ENCODE assay signal across 8 mouse cellular contexts in the genomic region with DNA sequence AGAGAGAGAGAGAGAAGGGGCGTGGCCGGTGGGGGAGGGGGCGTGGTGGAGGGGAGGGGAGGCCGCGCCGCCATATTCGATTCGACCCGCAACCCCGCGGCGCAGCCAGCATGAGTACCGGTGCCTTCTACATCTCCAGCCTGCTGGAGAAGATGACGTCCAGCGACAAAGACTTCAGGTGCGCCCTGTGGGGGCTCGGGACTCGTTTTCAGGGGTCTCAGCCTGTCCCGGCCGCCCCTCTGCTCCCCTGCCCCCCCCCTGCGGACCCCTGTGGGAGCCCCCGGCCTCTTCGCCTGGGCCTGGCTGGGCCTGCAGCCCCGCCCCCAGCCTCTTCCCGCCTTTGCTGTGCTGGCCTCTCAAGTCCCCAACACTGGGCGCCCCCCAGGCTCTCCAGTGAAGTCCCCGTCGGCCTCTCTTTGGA. TPM values are rescaled to one million over a fixed set of nuclear protein-coding genes. Genes with fewer than 3 reads are reported as not detected.
A peak's percentile ranks its signal among the peaks of the same experiment; 100 is the strongest.
DNase-seq lines count a peak whose midpoint lies in the region; ATAC-seq lines count a peak whose summit lies in the region.

Cand2 (plus strand) TSS at position 38 of the 421 bp plus-strand sequence.

- under 1% methylated on average over 24 of the region's 28 CpGs for WGBS in kidney, embryonic 16.5 days
- under 1% methylated on average over 22 of the region's 28 CpGs for WGBS in stomach, embryonic 16.5 days

- H3K9ac ChIP-seq in kidney, embryonic 16.5 days (replicated peaks; ENCODE audit: low read length): peak within 1 kb of the TSS; percentile 86
- H3K9ac ChIP-seq in stomach, embryonic 16.5 days (ENCODE audit: low read length): peak within 1 kb of the TSS; percentile 87

- H3K27ac ChIP-seq in kidney, embryonic 16.5 days (ENCODE audit: low read length): peak within 1 kb of the TSS; percentile 75
- peak within 1 kb of the TSS; percentile 59 for H3K27ac ChIP-seq in stomach, embryonic 16.5 days (ENCODE audit: low read length)

- DNase-seq in T-cell, adult 2 months (ENCODE audit: low spot score): peak; percentile 51
- DNase-seq in embryo, embryonic 10 days (ENCODE audit: low spot score): peak; percentile 82
- peak; percentile 28 to 69 for DNase-seq in heart, adult 18-20 months

- no peaks in the 10 kb centered on the region for H3K27me3 ChIP-seq in erythroblast, embryonic 14.5 days (ENCODE audit: control insufficient read depth)
- H3K27me3 ChIP-seq in kidney, embryonic 16.5 days (ENCODE audit: insufficient read depth, low read length): no peaks in the 10 kb centered on the region
- no peaks in the 10 kb centered on the region for H3K27me3 ChIP-seq in stomach, embryonic 16.5 days (ENCODE audit: control insufficient read depth, insufficient read depth, low read length)

- no peaks in the 10 kb centered on the region for H3K9me3 ChIP-seq in erythroblast, embryonic 14.5 days (ENCODE audit: control insufficient read depth, low read length)
- peaks cover 3% of the 10 kb centered on the region; the same call in 1 of the 2 replicates for H3K9me3 ChIP-seq in kidney, embryonic 16.5 days (ENCODE audit: low read length)
- H3K9me3 ChIP-seq in stomach, embryonic 16.5 days (replicated peaks; ENCODE audit: control insufficient read depth, low read length): no peaks in the 10 kb centered on the region

- ATAC-seq in erythroblast, adult 5-6 weeks (replicated peaks; ENCODE audit: low FRiP score, poor library complexity, severe bottlenecking): no peak
- peak; percentile 87 for ATAC-seq in kidney, embryonic 16.5 days (ENCODE audit: low FRiP score, low TSS enrichment)
- ATAC-seq in megakaryocyte progenitor cell, adult 5-6 weeks (replicated peaks; ENCODE audit: poor library complexity): peak; percentile 48
- ATAC-seq in stomach, embryonic 16.5 days (ENCODE audit: insufficient read depth, low FRiP score): peak; percentile 84; the same call in 1 of the 2 replicates

- peaks cover 17% of the 10 kb centered on the region for H3K4me1 ChIP-seq in erythroblast, embryonic 14.5 days (ENCODE audit: control insufficient read depth)
- H3K4me1 ChIP-seq in kidney, embryonic 16.5 days (ENCODE audit: insufficient read depth, low read length): peaks cover 25% of the 10 kb centered on the region
- H3K4me1 ChIP-seq in stomach, embryonic 16.5 days (ENCODE audit: control insufficient read depth, insufficient read depth, low read length): peaks cover 14% of the 10 kb centered on the region

- H3K4me2 ChIP-seq in kidney, embryonic 16.5 days (replicated peaks; ENCODE audit: low read depth, low read length): peak within 1 kb of the TSS; percentile 66
- peak within 1 kb of the TSS; percentile 75 for H3K4me2 ChIP-seq in stomach, embryonic 16.5 days (ENCODE audit: low read depth, low read length)

- H3K4me3 ChIP-seq in erythroblast, embryonic 14.5 days (replicated peaks): peak within 1 kb of the TSS; percentile 62
- peak within 1 kb of the TSS; percentile 88 for H3K4me3 ChIP-seq in kidney, embryonic 16.5 days (ENCODE audit: low read length)
- peak within 1 kb of the TSS; percentile 81 for H3K4me3 ChIP-seq in stomach, embryonic 16.5 days (replicated peaks; ENCODE audit: low read length)

- H3K36me3 ChIP-seq in erythroblast, embryonic 14.5 days (ENCODE audit: control insufficient read depth): no peaks in the 10 kb centered on the region
- no peaks in the 10 kb centered on the region for H3K36me3 ChIP-seq in kidney, embryonic 16.5 days (ENCODE audit: insufficient read depth, low read length)
- H3K36me3 ChIP-seq in stomach, embryonic 16.5 days (ENCODE audit: control insufficient read depth, insufficient read depth, low read length): no peaks in the 10 kb centered on the region; the same call in 1 of the 2 replicates

RNA-seq across cellular contexts. Expression of gene Cand2, which starts in this region (rescaled TPM):
- 0.03 TPM in 2 replicates for polyA plus RNA-seq in erythroblast, embryonic 14.5 days (2012)
- 0.21 TPM in 1 of 2 replicates, not detected in the other for total RNA-seq in erythroblast, adult 5-6 weeks (2015; ENCODE audit: low replicate concordance)
- 0.14 and 0.17 TPM in 2 replicates for total RNA-seq in erythroblast, adult 5-6 weeks (2017; ENCODE audit: low replicate concordance)
- 10 to 100 TPM; 73.3 to 76.6 TPM for total RNA-seq in heart, adult 18-20 months (2021)
- polyA plus RNA-seq in kidney, embryonic 16.5 days (2015; fragmentation: Nextera tagmentation; extraction: Ambion mirVana): 36.8 and 40.1 TPM in 2 replicates
- 2.5 and 2.8 TPM in 2 replicates for total RNA-seq in megakaryocyte progenitor cell, adult 5-6 weeks (2015)
- total RNA-seq in megakaryocyte progenitor cell, adult 5-6 weeks (2017): 1.5 and 1.7 TPM in 2 replicates
- 19.6 and 22.6 TPM in 2 replicates for polyA plus RNA-seq in stomach, embryonic 16.5 days (2015; fragmentation: Nextera tagmentation; extraction: Ambion mirVana)

Comparison
In these comparisons a context has a peak if more than half of its experiments do, and no peak if none do; other contexts are left out.
1. RNA of gene Cand2 (total RNA-seq): 73.3 to 76.6 TPM in heart, adult 18-20 months; 1.5 to 2.8 TPM in megakaryocyte progenitor cell, adult 5-6 weeks and 0.14 to 0.21 TPM in erythroblast, adult 5-6 weeks; every median in the first group is over 10 times any median in the second.
2. RNA of gene Cand2 (polyA plus RNA-seq): 36.8 to 40.1 TPM in kidney, embryonic 16.5 days and 19.6 to 22.6 TPM in stomach, embryonic 16.5 days; 0.03 TPM in erythroblast, embryonic 14.5 days; every median in the first group is over 10 times any median in the second.
3. Peak in every context shown above with its lines, with median percentiles within 50 percentile points of each other: H3K4me3 ChIP-seq and DNase-seq.